Mouse (Mus musculus) testis, adult 2 months (tissue): Measurements from ENCODE around the gene Pan2.

Experiments used
- CTCF ChIP-seq: fragments of 200-500 bp; IDR thresholded peaks from 2 replicates; pipeline ENCODE4 v1.5.1; 2012; ENCODE audit warnings: low read depth, mild to moderate bottlenecking, inconsistent platforms, low read length, moderate library complexity; ENCODE audit not compliant: control insufficient read depth, insufficient read depth, insufficient replicate concordance
- POLR2A ChIP-seq: fragments of 200-500 bp; IDR thresholded peaks from 2 replicates; pipeline ENCODE4 v1.6.1; 2012; ENCODE audit warnings: low read depth, mild to moderate bottlenecking, inconsistent platforms, low read length, moderate library complexity; ENCODE audit not compliant: control insufficient read depth

- TF ChIP-seq CTCF (no peak), POLR2A (no peak)
Measured at GRCm38 (mm10) chr10:128256328-128256727, 46.8 kb upstream of the Pan2 start.
